Mouse (Mus musculus) neural tube, embryonic 13.5 days (tissue): ENCODE results near the gene Olfr616. TPM values are rescaled to one million over a fixed set of nuclear protein-coding genes. Genes with fewer than 3 reads are reported as not detected.

Experiments used
- microRNA-seq: library from miRNA; unstranded; fragments of <30 nt; microRNA quantifications from one replicate; pipeline ENCODE4, GENCODE M21; 2016
- polyA plus RNA-seq: library from polyadenylated mRNA; unstranded; fragments of >200 nt; fragmentation: Nextera tagmentation; extraction: Ambion mirVana; gene quantifications from 2 replicates; pipeline ENCODE4 v1.2.1, GENCODE M21; 2015

The Olfr616 gene
- polyA plus RNA-seq, 1 experiment from 2014 or later, result not detected

Small RNAs within 50 kb of the gene (microRNA-seq; reads per million reads assigned to microRNA genes)
- not detected for gene Gm26506

Other genes with a start within 250 kb of the Olfr616 start
- not detected in 2 replicates for gene Olfr598, start 245.6 kb downstream of the Olfr616 start, polyA plus RNA-seq
- not detected in 2 replicates for gene Olfr599, start 233.2 kb downstream of the Olfr616 start, polyA plus RNA-seq
- gene Olfr600, start 219.5 kb downstream of the Olfr616 start, polyA plus RNA-seq, result not detected in 2 replicates
- gene Olfr601, start 206.5 kb downstream of the Olfr616 start, polyA plus RNA-seq, result not detected in 2 replicates
- gene Olfr603, start 183.0 kb downstream of the Olfr616 start, polyA plus RNA-seq, result not detected in 2 replicates
- not detected in 2 replicates for gene Usp17lc, start 154.1 kb downstream of the Olfr616 start, polyA plus RNA-seq
- gene Olfr605, start 123.7 kb downstream of the Olfr616 start, polyA plus RNA-seq, result not detected in 2 replicates
- gene Olfr606, start 120.1 kb downstream of the Olfr616 start, polyA plus RNA-seq, result not detected in 2 replicates
- not detected in 2 replicates for gene Olfr607, start 105.0 kb downstream of the Olfr616 start, polyA plus RNA-seq
- not detected in 2 replicates for gene Olfr608, start 99.3 kb downstream of the Olfr616 start, polyA plus RNA-seq
- not detected in 2 replicates for gene Olfr609, start 71.1 kb downstream of the Olfr616 start, polyA plus RNA-seq
- gene Olfr610, start 57.0 kb downstream of the Olfr616 start, polyA plus RNA-seq, result not detected in 2 replicates
- not detected in 2 replicates for gene Olfr611, start 48.3 kb downstream of the Olfr616 start, polyA plus RNA-seq
- gene Olfr612, start 26.4 kb downstream of the Olfr616 start, polyA plus RNA-seq, result not detected in 2 replicates
- gene Olfr613, start 21.1 kb downstream of the Olfr616 start, polyA plus RNA-seq, result not detected in 2 replicates
- gene Olfr615, start 13.1 kb downstream of the Olfr616 start, polyA plus RNA-seq, result not detected in 2 replicates
- not detected in 2 replicates for gene Olfr617, start 3.9 kb upstream of the Olfr616 start, polyA plus RNA-seq
- not detected in 2 replicates for gene Olfr618, start 21.0 kb upstream of the Olfr616 start, polyA plus RNA-seq
- gene Olfr619, start 31.4 kb upstream of the Olfr616 start, polyA plus RNA-seq, result not detected in 2 replicates
- not detected in 2 replicates for gene Olfr620, start 43.4 kb upstream of the Olfr616 start, polyA plus RNA-seq
- gene Olfr622, start 73.6 kb upstream of the Olfr616 start, polyA plus RNA-seq, result not detected in 2 replicates
- gene Olfr623, start 94.6 kb upstream of the Olfr616 start, polyA plus RNA-seq, result not detected in 2 replicates
- gene Olfr624, start 102.0 kb upstream of the Olfr616 start, polyA plus RNA-seq, result 0.03 TPM in 1 of 2 replicates, not detected in the other
- gene Olfr625-ps1, start 113.6 kb upstream of the Olfr616 start, polyA plus RNA-seq, result not detected in 2 replicates
- not detected in 2 replicates for gene Olfr243, start 145.5 kb upstream of the Olfr616 start, polyA plus RNA-seq
- gene Olfr628, start 161.2 kb upstream of the Olfr616 start, polyA plus RNA-seq, result not detected in 2 replicates
- not detected in 2 replicates for gene Olfr629, start 175.8 kb upstream of the Olfr616 start, polyA plus RNA-seq
- gene Olfr630, start 188.2 kb upstream of the Olfr616 start, polyA plus RNA-seq, result not detected in 2 replicates
- gene Olfr69, start 202.5 kb upstream of the Olfr616 start, polyA plus RNA-seq, result not detected in 2 replicates
- gene Olfr68, start 210.6 kb upstream of the Olfr616 start, polyA plus RNA-seq, result not detected in 2 replicates
- gene Olfr67, start 222.7 kb upstream of the Olfr616 start, polyA plus RNA-seq, result not detected in 2 replicates
- gene Hbb-bt, start 244.9 kb upstream of the Olfr616 start, polyA plus RNA-seq, result 1,029 and 1,038 TPM in 2 replicates